Mouse (Mus musculus): ENCODE results near the gene Olfr1329.
"Not testable (repeated sequence)": the region's sequence is repeated elsewhere in the genome, so short reads cannot be mapped to it uniquely, and the experiment has no call there.

Olfr1329 gene

DNA sequence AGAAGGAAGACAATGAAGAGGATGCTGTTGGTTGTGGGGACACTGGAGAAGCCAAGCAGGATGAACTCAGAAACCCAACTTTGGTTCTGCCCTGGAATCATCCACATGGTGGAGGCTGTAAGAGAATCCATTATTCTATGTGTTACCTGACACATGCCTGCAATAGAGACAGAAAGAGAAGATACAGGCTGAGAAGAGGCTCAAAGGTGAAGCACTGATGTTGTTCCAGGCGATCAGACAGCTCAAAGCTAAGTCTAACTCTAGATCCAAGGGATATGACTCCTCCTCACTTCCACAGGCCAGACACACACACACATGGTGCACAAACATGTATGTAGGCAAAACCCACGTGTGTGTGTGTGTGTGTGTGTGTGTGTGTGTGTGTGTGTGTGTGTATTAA is at the start of gene Olfr1329:
Gene Olfr1329, minus strand, starts transcription at position 101 of the 400 bp plus-strand sequence.
- not testable (repeated sequence) for TF ChIP-seq GATA4 (IDR thresholded peaks at IDR 0.05; ENCODE audit: insufficient replicate concordance, low read length)

- no peak for TF ChIP-seq GATA4 (IDR thresholded peaks at IDR 0.05; ENCODE audit: insufficient replicate concordance, low read length)
These were observed 43.9 kb upstream of the Olfr1329 start, which contains the start of gene Lao1 for GRCm38 (mm10) chr4:118961141-118961628. Gene Lao1, plus strand, starts transcription at chr4:118961578.

GRCm38 (mm10) chr4:118958812-118959211 is 41.5 kb upstream of the Olfr1329 start:
- TF ChIP-seq GATA4 (IDR thresholded peaks at IDR 0.05; ENCODE audit: insufficient replicate concordance, low read length), result no peak

- TF ChIP-seq GATA4 (IDR thresholded peaks at IDR 0.05; ENCODE audit: insufficient replicate concordance, low read length), result no peak
These were observed 21.2 kb upstream of the Olfr1329 start, which contains the start of gene Olfr1328 for GRCm38 (mm10) chr4:118938512-118938911. Gene Olfr1328, minus strand, starts transcription at chr4:118938612.

GRCm38 (mm10) chr4:118901981-118902380 is 15.3 kb downstream of the Olfr1329 start:
- TF ChIP-seq GATA4 (IDR thresholded peaks at IDR 0.05; ENCODE audit: insufficient replicate concordance, low read length), result no peak

GRCm38 (mm10) chr4:118888297-118888696 is 29.0 kb downstream of the Olfr1329 start, which contains the start of gene Olfr1330:
Gene Olfr1330, plus strand, starts transcription at chr4:118888597.
- TF ChIP-seq GATA4 (IDR thresholded peaks at IDR 0.05; ENCODE audit: insufficient replicate concordance, low read length), result no peak

DNA sequence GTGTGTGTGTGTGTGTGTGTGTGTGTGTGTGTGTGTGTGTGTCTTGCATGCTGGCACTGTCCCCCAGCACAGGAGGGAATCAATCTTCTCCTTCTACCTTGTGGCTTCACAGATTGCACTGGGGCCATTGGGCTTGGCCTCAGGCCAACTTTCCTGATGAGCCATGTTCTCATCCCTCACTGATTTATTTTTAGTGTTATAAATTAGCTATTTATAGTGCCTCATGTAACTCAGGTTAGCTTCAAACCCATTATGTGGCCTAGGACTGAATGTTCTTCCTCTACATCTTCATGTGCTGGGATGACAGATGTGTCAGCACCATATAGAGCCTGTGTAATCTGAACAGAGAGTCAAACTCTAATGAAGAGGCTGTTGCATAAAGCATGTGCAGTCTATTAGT is 49.7 kb downstream of the Olfr1329 start:
- TF ChIP-seq GATA4 (IDR thresholded peaks at IDR 0.05; ENCODE audit: insufficient replicate concordance, low read length), result no peak

Data from liver, adult (tissue).